Mouse (Mus musculus) heart, embryonic 14.5 days (tissue): ENCODE data around the gene H2-Q4. TPM values are rescaled to one million over a fixed set of nuclear protein-coding genes. Genes with fewer than 3 reads are reported as not detected.
"Not testable (repeated sequence)": the region's sequence is repeated elsewhere in the genome, so short reads cannot be mapped to it uniquely, and the experiment has no call there.

ENCODE experiments used
- ATAC-seq: fragments of 200-750 bp; cut with Nextera tagmentation; 2 replicates; pipeline ENCODE4 v1.8.0; 2017; ENCODE audit warnings: low read depth, moderate TSS enrichment; ENCODE audit not compliant: insufficient number of reproducible peaks, insufficient read depth, low FRiP score
- H3K27ac ChIP-seq, 2 experiments: fragments of 200-500 bp in 1 of 2; fragments of 300-500 bp in 1 of 2; sonication (generic) in 1 of 2; replicated peaks in 1 of 2; 2 replicates each; pipeline ENCODE4 v1.5.1; 2012 to 2014; ENCODE audit warnings: low read depth in 2 of 2, low read length in 2 of 2, control low read depth in 1 of 2, mild to moderate bottlenecking in 1 of 2, mixed read lengths in 1 of 2; ENCODE audit not compliant: control insufficient read depth in 1 of 2, insufficient read depth in 1 of 2
- H3K27me3 ChIP-seq: fragments of 300-500 bp; sonication (generic); 2 replicates; pipeline ENCODE4 v1.6.1; 2014; ENCODE audit warnings: mild to moderate bottlenecking, low read length, control low read depth; ENCODE audit not compliant: control insufficient read depth, insufficient read depth
- H3K36me3 ChIP-seq: fragments of 300-500 bp; sonication (generic); 2 replicates; pipeline ENCODE4 v1.6.1; 2014; ENCODE audit warnings: mild to moderate bottlenecking, control low read depth, low read length, mixed read lengths; ENCODE audit not compliant: control insufficient read depth, insufficient read depth
- H3K4me1 ChIP-seq, 2 experiments: fragments of 200-500 bp in 1 of 2; fragments of 300-500 bp in 1 of 2; sonication (generic) in 1 of 2; 2 replicates each; pipeline ENCODE4 v1.6.1; 2012 to 2014; ENCODE audit warnings: low read length in 2 of 2, control low read depth in 1 of 2, mixed read lengths in 1 of 2; ENCODE audit not compliant: control insufficient read depth in 2 of 2, insufficient read depth in 2 of 2
- H3K4me2 ChIP-seq: fragments of 300-500 bp; sonication (generic); 2 replicates; pipeline ENCODE4 v1.6.1; 2014; ENCODE audit warnings: mild to moderate bottlenecking, low read length
- H3K4me3 ChIP-seq, 2 experiments: fragments of 200-500 bp in 1 of 2; fragments of 300-500 bp in 1 of 2; sonication (generic) in 1 of 2; 2 replicates each; pipeline ENCODE4 v1.5.1; 2012 to 2014; ENCODE audit warnings: low read length in 2 of 2, mild to moderate bottlenecking in 2 of 2, control low read depth in 1 of 2, low read depth in 1 of 2, moderate library complexity in 1 of 2; ENCODE audit not compliant: control insufficient read depth in 1 of 2, insufficient read depth in 1 of 2
- H3K9ac ChIP-seq: fragments of 300-500 bp; sonication (generic); 2 replicates; pipeline ENCODE4 v1.6.1; 2014; ENCODE audit warnings: mild to moderate bottlenecking, low read length
- H3K9me3 ChIP-seq: fragments of 300-500 bp; sonication (generic); 2 replicates; pipeline ENCODE4 v1.6.1; 2016; ENCODE audit warnings: low read length, control low read depth; ENCODE audit not compliant: control insufficient read depth
- WGBS: fragments of 180-500 bp; shearing (Covaris S2); extraction: QIAGEN DNeasy Blood & Tissue Kit; methylation state at CpG from one replicate; pipeline ENCODE4 v1.1.7; 2014; 5-methylcytosine and 5-hydroxymethylcytosine counted together
- polyA plus RNA-seq: library from polyadenylated mRNA; unstranded; fragments of >200 nt; fragmentation: Nextera tagmentation; extraction: Ambion mirVana; gene quantifications from 2 replicates; pipeline ENCODE4 v1.2.1, GENCODE M21; 2014

Gene H2-Q4
- 1.7 and 2.1 TPM in 2 replicates for polyA plus RNA-seq

GRCm38 (mm10) chr17:35379369-35379728 lies at the start of gene H2-Q4:
TSS of gene H2-Q4 (plus strand) at chr17:35379617.
- Histone ChIP-seq H3K9me3 (no peaks in the 10 kb centered on the region), H3K4me1 (no peaks in the 10 kb centered on the region), H3K9ac (peak within 1 kb of the TSS; percentile 78), H3K27ac (no peak within 1 kb of the TSS), H3K27me3 (no peaks in the 10 kb centered on the region), H3K36me3 (no peaks in the 10 kb centered on the region), H3K4me2 (peak within 1 kb of the TSS; percentile 100), H3K4me3 (peak within 1 kb of the TSS; percentile 69 to 73)
- 1% methylated on average over 12 of the region's 16 CpGs for WGBS
- peak; percentile 93 for ATAC-seq

DNA sequence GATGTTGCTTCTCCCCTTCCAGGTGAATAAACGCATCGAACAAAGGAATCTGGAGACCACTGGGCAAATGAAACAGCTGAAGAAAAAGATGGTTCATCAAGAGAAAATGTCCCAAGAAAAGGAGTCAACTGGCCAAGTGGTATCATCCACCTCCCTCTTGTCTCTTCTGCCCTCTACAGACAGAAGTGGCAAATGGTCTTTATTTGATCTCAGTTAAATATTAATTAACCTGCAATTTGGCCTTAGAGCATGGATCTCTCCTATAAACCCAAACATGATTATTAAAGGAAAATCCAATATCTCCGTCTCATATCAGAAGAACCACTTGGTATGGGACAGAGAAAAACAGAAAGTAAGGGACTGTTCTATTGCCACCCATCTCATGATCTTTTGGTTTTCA lies 49.7 kb upstream of the H2-Q4 start:
- H3K4me3 ChIP-seq, H3K27me3 ChIP-seq, H3K36me3 ChIP-seq, ATAC-seq, H3K27ac ChIP-seq, H3K4me1 ChIP-seq, H3K9ac ChIP-seq, H3K4me2 ChIP-seq, H3K9me3 ChIP-seq: not testable (repeated sequence)
- 49% methylated on average over 3 of the region's 3 CpGs for WGBS

GRCm38 (mm10) chr17:35331546-35331945 lies 47.9 kb upstream of the H2-Q4 start:
- WGBS = 55% methylated on average over 6 of the region's 6 CpGs
- not testable (repeated sequence) for H3K9ac ChIP-seq, H3K36me3 ChIP-seq, H3K4me3 ChIP-seq, H3K27ac ChIP-seq, H3K9me3 ChIP-seq, H3K27me3 ChIP-seq, ATAC-seq, H3K4me2 ChIP-seq, H3K4me1 ChIP-seq

DNA sequence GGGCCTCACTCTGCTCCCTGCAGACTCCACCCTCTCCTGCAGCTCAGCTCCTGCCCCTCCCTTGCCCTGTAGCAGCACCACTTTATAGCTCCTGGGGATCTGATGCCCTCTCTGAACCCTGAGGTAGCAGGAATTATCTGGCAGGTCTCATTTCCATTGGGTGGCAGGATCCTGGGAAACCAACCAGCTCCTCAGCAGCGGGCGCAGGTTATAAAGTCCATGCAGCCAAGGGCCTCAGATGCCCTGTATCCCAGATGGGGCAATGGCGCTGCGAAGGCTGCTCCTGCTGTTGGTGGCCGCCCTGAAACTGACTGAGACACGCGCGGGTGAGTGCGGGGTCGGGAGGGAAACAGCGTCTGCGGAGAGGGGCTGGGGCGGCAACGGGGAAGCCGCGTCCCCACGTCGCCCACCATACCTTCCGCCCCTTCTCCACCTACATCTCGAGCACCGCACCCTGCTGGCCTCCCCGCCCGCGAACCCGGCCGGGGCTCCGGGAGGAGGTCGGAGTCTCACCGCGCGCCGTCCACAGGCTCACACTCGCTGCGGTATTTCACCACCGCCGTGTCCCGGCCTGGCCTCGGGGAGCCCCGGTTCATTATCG lies 37.2 kb upstream of the H2-Q4 start, which contains the start of gene H2-Q2:
Gene H2-Q2 (plus strand): TSS at position 172 of the 601 bp plus-strand sequence.
- H3K9ac ChIP-seq = peak within 1 kb of the TSS; percentile 38; the same call in 1 of the 2 replicates
- WGBS = 3% methylated on average over 40 of the region's 40 CpGs

GRCm38 (mm10) chr17:35342711-35343476 lies 36.5 kb upstream of the H2-Q4 start:
- ATAC-seq = no peak
- no peaks in the 10 kb centered on the region for H3K36me3 ChIP-seq
- no peak overlapping the region for H3K27ac ChIP-seq
- peak overlapping the region; percentile 38; the same call in 1 of the 2 replicates for H3K9ac ChIP-seq
- no peaks in the 10 kb centered on the region for H3K9me3 ChIP-seq
- H3K4me2 ChIP-seq = peak overlapping the region; percentile 83
- peaks cover 40% of the 10 kb centered on the region for H3K27me3 ChIP-seq
- peaks cover 7 to 10% of the 10 kb centered on the region in 2 experiments; a peak in 3 of 4 replicates for H3K4me1 ChIP-seq
- peak overlapping the region; percentile 45 to 47 for H3K4me3 ChIP-seq
- 2% methylated on average over 41 of the region's 46 CpGs for WGBS

More for the DNA sequence above, 37.2 kb upstream of the H2-Q4 start, which contains the start of gene H2-Q2:
- H3K27ac ChIP-seq = no peak within 1 kb of the TSS
- H3K4me1 ChIP-seq = peaks cover 7 to 10% of the 10 kb centered on the region in 2 experiments; a peak in 3 of 4 replicates
- no peak for ATAC-seq
- peaks cover 40% of the 10 kb centered on the region for H3K27me3 ChIP-seq
- H3K4me3 ChIP-seq = peak within 1 kb of the TSS; percentile 45 to 47
- no peaks in the 10 kb centered on the region for H3K36me3 ChIP-seq
- H3K4me2 ChIP-seq = peak within 1 kb of the TSS; percentile 83
- no peaks in the 10 kb centered on the region for H3K9me3 ChIP-seq

GRCm38 (mm10) chr17:35347659-35348058 lies 31.8 kb upstream of the H2-Q4 start:
- peaks cover 17% of the 10 kb centered on the region for H3K27me3 ChIP-seq
- H3K9ac ChIP-seq, H3K4me3 ChIP-seq, H3K27ac ChIP-seq, H3K9me3 ChIP-seq, H3K4me2 ChIP-seq, H3K36me3 ChIP-seq, H3K4me1 ChIP-seq, ATAC-seq: not testable (repeated sequence)

DNA sequence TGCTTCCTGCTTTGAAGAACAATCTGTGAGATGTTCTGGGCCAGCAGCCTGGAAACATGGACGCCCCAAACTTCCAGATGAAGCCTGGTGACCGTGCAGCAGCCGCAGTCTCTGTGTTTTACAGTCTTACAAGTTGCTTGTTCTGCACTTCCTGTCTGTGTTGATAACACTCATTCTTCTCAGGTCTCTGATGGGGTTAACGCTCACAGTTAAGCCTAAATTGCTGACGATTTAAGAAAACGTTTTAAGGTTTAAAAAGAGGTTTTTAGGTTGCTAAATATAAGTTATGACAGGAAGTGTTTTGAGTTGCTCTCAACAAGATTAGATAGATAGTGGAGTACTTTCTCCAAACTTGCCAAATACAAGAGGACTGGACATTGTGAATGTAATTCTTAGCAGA lies 26.1 kb upstream of the H2-Q4 start:
- not testable (repeated sequence) for H3K4me2 ChIP-seq, ATAC-seq, H3K27me3 ChIP-seq, H3K4me1 ChIP-seq, H3K9me3 ChIP-seq, H3K27ac ChIP-seq, H3K9ac ChIP-seq, H3K4me3 ChIP-seq, H3K36me3 ChIP-seq
- 41% methylated on average over 6 of the region's 6 CpGs for WGBS
